Mouse (Mus musculus) forebrain, embryonic 11.5 days (tissue): ENCODE results near the gene Slc34a1. TPM values are rescaled to one million over a fixed set of nuclear protein-coding genes. Genes with fewer than 3 reads are reported as not detected.

Experiments used
- ATAC-seq: fragments of 200-750 bp; cut with Nextera tagmentation; replicated peaks from 2 replicates; pipeline ENCODE4 v1.8.0; 2017; ENCODE audit warnings: moderate TSS enrichment; ENCODE audit not compliant: low FRiP score
- DNase-seq: peaks from one replicate; pipeline ENCODE4 v3.0.0-alpha.2; 2017; ENCODE audit warnings: low spot score
- H3K27ac ChIP-seq: fragments of 300-500 bp; sonication (generic); 2 replicates; pipeline ENCODE4 v1.5.1; 2014; ENCODE audit warnings: low read depth, low read length
- H3K27me3 ChIP-seq: fragments of 300-500 bp; sonication (generic); 2 replicates; pipeline ENCODE4 v1.6.1; 2014; ENCODE audit warnings: mild to moderate bottlenecking, low read length, mixed read lengths; ENCODE audit not compliant: control insufficient read depth, insufficient read depth
- H3K36me3 ChIP-seq: fragments of 300-500 bp; sonication (generic); 2 replicates; pipeline ENCODE4 v1.6.1; 2014; ENCODE audit warnings: mild to moderate bottlenecking, low read length, moderate library complexity, mixed read lengths; ENCODE audit not compliant: control insufficient read depth, insufficient read depth
- H3K4me1 ChIP-seq: fragments of 300-500 bp; sonication (generic); replicated peaks from 2 replicates; pipeline ENCODE4 v1.6.1; 2014; ENCODE audit warnings: low read length, mixed read lengths; ENCODE audit not compliant: control insufficient read depth, insufficient read depth
- H3K4me2 ChIP-seq: fragments of 300-500 bp; sonication (generic); 2 replicates; pipeline ENCODE4 v1.6.1; 2014; ENCODE audit warnings: low read depth, mild to moderate bottlenecking, low read length, moderate library complexity, mixed read lengths; ENCODE audit not compliant: severe bottlenecking
- H3K4me3 ChIP-seq: fragments of 300-500 bp; sonication (generic); 2 replicates; pipeline ENCODE4 v1.5.1; 2014; ENCODE audit warnings: low read depth, low read length
- H3K9ac ChIP-seq: fragments of 300-500 bp; sonication (generic); 2 replicates; pipeline ENCODE4 v1.6.1; 2014; ENCODE audit warnings: low read length
- H3K9me3 ChIP-seq: fragments of 300-500 bp; sonication (generic); 2 replicates; pipeline ENCODE4 v1.6.1; 2016; ENCODE audit warnings: low read length, mixed read lengths; ENCODE audit not compliant: control insufficient read depth
- WGBS: fragments of 180-500 bp; shearing (Covaris S2); extraction: QIAGEN DNeasy Blood & Tissue Kit; methylation state at CpG from one replicate; pipeline ENCODE4 v1.1.7; 2014; 5-methylcytosine and 5-hydroxymethylcytosine counted together
- polyA plus RNA-seq: library from polyadenylated mRNA; unstranded; fragments of >200 nt; fragmentation: Nextera tagmentation; extraction: Ambion mirVana; gene quantifications from 2 replicates; pipeline ENCODE4 v1.2.1, GENCODE M21; 2014

Gene Slc34a1
- polyA plus RNA-seq, 1 experiment from 2014 or later, result not detected

GRCm38 (mm10) chr13:55444286-55444936 lies 46.4 kb downstream of the Slc34a1 start:
- Histone ChIP-seq H3K36me3 (no peaks in the 10 kb centered on the region), H3K9me3 (no peaks in the 10 kb centered on the region), H3K4me2 (peak overlapping the region; percentile 86), H3K27me3 (no peaks in the 10 kb centered on the region), H3K9ac (peak overlapping the region; percentile 65), H3K4me1 (peaks cover 8% of the 10 kb centered on the region; the same call in 1 of the 2 replicates), H3K27ac (peak overlapping the region; percentile 87), H3K4me3 (peak overlapping the region; percentile 90)
- no peak for DNase-seq
- peak; percentile 65 for ATAC-seq
- WGBS, result 1% methylated on average over 33 of the region's 33 CpGs

GRCm38 (mm10) chr13:55444937-55445315 lies 46.9 kb downstream of the Slc34a1 start, which contains the start of gene Grk6:
Gene Grk6, plus strand, starts transcription at chr13:55445072.
- ATAC-seq, result peak; percentile 96
- peak within 1 kb of the TSS; percentile 87 for H3K27ac ChIP-seq
- H3K4me1 ChIP-seq, result peaks cover 8% of the 10 kb centered on the region; the same call in 1 of the 2 replicates
- no peaks in the 10 kb centered on the region for H3K36me3 ChIP-seq
- H3K27me3 ChIP-seq, result no peaks in the 10 kb centered on the region
- peak within 1 kb of the TSS; percentile 90 for H3K4me3 ChIP-seq
- DNase-seq, result peak; percentile 99
- peak within 1 kb of the TSS; percentile 94 for H3K9ac ChIP-seq
- no peaks in the 10 kb centered on the region for H3K9me3 ChIP-seq
- under 1% methylated on average over 35 of the region's 35 CpGs for WGBS
- peak within 1 kb of the TSS; percentile 86 for H3K4me2 ChIP-seq

GRCm38 (mm10) chr13:55445361-55446091 lies 47.5 kb downstream of the Slc34a1 start:
- WGBS, result under 1% methylated on average over 60 of the region's 66 CpGs
- DNase-seq (no peak), ATAC-seq (peak; percentile 60)
- Histone ChIP-seq H3K4me1 (peaks cover 8% of the 10 kb centered on the region; the same call in 1 of the 2 replicates), H3K36me3 (no peaks in the 10 kb centered on the region), H3K9ac (peak overlapping the region; percentile 94), H3K4me3 (peak overlapping the region; percentile 90), H3K27ac (peak overlapping the region; percentile 87), H3K4me2 (peak overlapping the region; percentile 86), H3K27me3 (no peaks in the 10 kb centered on the region), H3K9me3 (no peaks in the 10 kb centered on the region)

- Histone ChIP-seq H3K9ac (peak overlapping the region; percentile 94), H3K27me3 (no peaks in the 10 kb centered on the region), H3K9me3 (no peaks in the 10 kb centered on the region), H3K4me2 (peak overlapping the region; percentile 86), H3K4me3 (peak overlapping the region; percentile 90), H3K4me1 (peaks cover 8% of the 10 kb centered on the region; the same call in 1 of the 2 replicates), H3K36me3 (peaks cover 9% of the 10 kb centered on the region; the same call in 1 of the 2 replicates), H3K27ac (no peak overlapping the region)
- DNase-seq (no peak), ATAC-seq (no peak)
- WGBS, result 77% methylated on average over 6 of the region's 6 CpGs
These were observed 48.6 kb downstream of the Slc34a1 start for GRCm38 (mm10) chr13:55446483-55447105.

- no peak for DNase-seq
- peaks cover 17% of the 10 kb centered on the region; the same call in 1 of the 2 replicates for H3K36me3 ChIP-seq
- no peak overlapping the region for H3K4me3 ChIP-seq
- 0 out of 2 replicates have a peak overlapping the region, but pooled peaks have one; percentile 13 for H3K4me2 ChIP-seq
- no peaks in the 10 kb centered on the region for H3K9me3 ChIP-seq
- H3K27me3 ChIP-seq, result no peaks in the 10 kb centered on the region
- no peak overlapping the region for H3K27ac ChIP-seq
- peaks cover 8% of the 10 kb centered on the region; the same call in 1 of the 2 replicates for H3K4me1 ChIP-seq
- 61% methylated on average over 3 of the region's 3 CpGs for WGBS
- no peak for ATAC-seq
- H3K9ac ChIP-seq, result no peak overlapping the region
These were observed 49.6 kb downstream of the Slc34a1 start for GRCm38 (mm10) chr13:55447543-55447943.

GRCm38 (mm10) chr13:55448131-55448530 lies 50.1 kb downstream of the Slc34a1 start:
- WGBS, result 94% methylated on average over 5 of the region's 5 CpGs
- no peaks in the 10 kb centered on the region for H3K9me3 ChIP-seq
- peaks cover 8% of the 10 kb centered on the region; the same call in 1 of the 2 replicates for H3K4me1 ChIP-seq
- DNase-seq, result no peak
- no peak overlapping the region for H3K9ac ChIP-seq
- no peak overlapping the region for H3K4me3 ChIP-seq
- no peak overlapping the region for H3K27ac ChIP-seq
- peaks cover 20% of the 10 kb centered on the region; the same call in 1 of the 2 replicates for H3K36me3 ChIP-seq
- no peak for ATAC-seq
- H3K27me3 ChIP-seq, result no peaks in the 10 kb centered on the region
- H3K4me2 ChIP-seq, result no peak overlapping the region

- ATAC-seq, result no peak
- no peak overlapping the region for H3K27ac ChIP-seq
- peaks cover 8% of the 10 kb centered on the region; the same call in 1 of the 2 replicates for H3K4me1 ChIP-seq
- H3K9ac ChIP-seq, result no peak overlapping the region
- 89% methylated on average over 9 of the region's 9 CpGs for WGBS
- no peak for DNase-seq
- no peak overlapping the region for H3K4me3 ChIP-seq
- H3K9me3 ChIP-seq, result no peaks in the 10 kb centered on the region
- H3K27me3 ChIP-seq, result no peaks in the 10 kb centered on the region
- no peak overlapping the region for H3K4me2 ChIP-seq
- H3K36me3 ChIP-seq, result peaks cover 24% of the 10 kb centered on the region; the same call in 1 of the 2 replicates
These were observed 51.2 kb downstream of the Slc34a1 start for GRCm38 (mm10) chr13:55449205-55449604.

- ATAC-seq, result no peak
- no peak for DNase-seq
- H3K9me3 ChIP-seq, result no peaks in the 10 kb centered on the region
- H3K4me1 ChIP-seq, result peaks cover 8% of the 10 kb centered on the region; the same call in 1 of the 2 replicates
- H3K27ac ChIP-seq, result no peak overlapping the region
- WGBS, result 90% methylated on average over 17 of the region's 17 CpGs
- H3K4me2 ChIP-seq, result no peak overlapping the region
- no peaks in the 10 kb centered on the region for H3K27me3 ChIP-seq
- no peak overlapping the region for H3K9ac ChIP-seq
- peaks cover 24% of the 10 kb centered on the region; the same call in 1 of the 2 replicates for H3K36me3 ChIP-seq
- no peak overlapping the region for H3K4me3 ChIP-seq
These were observed 51.9 kb downstream of the Slc34a1 start for GRCm38 (mm10) chr13:55449679-55450441.
